18 mouse cellular contexts compared by ENCODE assay signal in genomic region chr6:38180669-38181068, GRCm38 (mm10). TPM values are rescaled to one million over a fixed set of nuclear protein-coding genes. Genes with fewer than 3 reads are reported as not detected.
DNase-seq lines count a peak whose midpoint lies in the region; ATAC-seq lines count a peak whose summit lies in the region.
"Had no signal": no experiment of that assay in that cellular context is flagged by ENCODE, and none has a peak within 500 bp of the region (broad histone marks: within the 10 kb centered on the region; RNA-seq: fewer than 3 reads in every experiment).

No protein-coding gene starts in this region.

- H3K4me1 ChIP-seq in heart, embryonic 14.5 days (ENCODE audit: control insufficient read depth in 2 of 2, insufficient read depth in 2 of 2, low read length in 2 of 2): no peaks in the 10 kb centered on the region; a peak in 1 of 4 replicates
- H3K4me1 ChIP-seq in limb, embryonic 10.5 days: peaks cover 12% of the 10 kb centered on the region

- intact Hi-C loops in heart, postnatal 36 days (cut with DNase I): no loop called here

- ATAC-seq in heart, embryonic 14.5 days (ENCODE audit: insufficient number of reproducible peaks, insufficient read depth, low FRiP score, low read depth): peak; percentile 56; the same call in 1 of the 2 replicates

- H3K36me3 ChIP-seq in heart, embryonic 14.5 days (ENCODE audit: control insufficient read depth, insufficient read depth, low read length): peaks cover 9% of the 10 kb centered on the region; the same call in 1 of the 2 replicates
- peaks cover 93% of the 10 kb centered on the region for H3K36me3 ChIP-seq in limb, embryonic 10.5 days

- no peak for DNase-seq in heart, postnatal 36 days
- peak; percentile 16 for DNase-seq in R1 (ENCODE audit: low read depth, low spot score)
- no peak for DNase-seq in limb, embryonic 10.5 days (ENCODE audit: low spot score)
- DNase-seq in lung, postnatal 14 days: peak; percentile 14
- DNase-seq in B cell, adult 2 months: no peak
- DNase-seq in ovary, postnatal 36 days (ENCODE audit: low spot score): no peak
- DNase-seq in adrenal gland, postnatal 14 days: no peak
- DNase-seq: adrenal gland, postnatal 25 days; cerebellum, postnatal 10 days; kidney, adult 11 months; thymus, postnatal 4 days had no signal

- H3K4me3 ChIP-seq in heart, embryonic 14.5 days (ENCODE audit: control insufficient read depth in 1 of 2, insufficient read depth in 1 of 2, low read depth in 1 of 2, low read length in 2 of 2): no peak overlapping the region
- H3K4me3 ChIP-seq in limb, embryonic 10.5 days: no peak overlapping the region
- H3K4me3 ChIP-seq: forebrain, embryonic 10.5 days; left cerebral cortex, adult 2 months; midbrain, embryonic 12.5 days had no signal

- H3K4me2 ChIP-seq in heart, embryonic 14.5 days (ENCODE audit: low read length): no peak overlapping the region
- H3K4me2 ChIP-seq: midbrain, embryonic 12.5 days had no signal

- no peak overlapping the region for H3K27ac ChIP-seq in heart, embryonic 14.5 days (replicated peaks in 1 of 2; ENCODE audit: control insufficient read depth in 1 of 2, insufficient read depth in 1 of 2, low read depth in 2 of 2, low read length in 2 of 2)
- peak overlapping the region; percentile 78; the same call in 1 of the 2 replicates for H3K27ac ChIP-seq in limb, embryonic 10.5 days
- H3K27ac ChIP-seq: forebrain, embryonic 10.5 days; left cerebral cortex, adult 2 months; liver, embryonic 14.5 days had no signal

- H3K9me3 ChIP-seq in heart, embryonic 14.5 days (ENCODE audit: control insufficient read depth, low read length): no peaks in the 10 kb centered on the region
- H3K9me3 ChIP-seq in limb, embryonic 10.5 days (replicated peaks): no peaks in the 10 kb centered on the region
- H3K9me3 ChIP-seq: forebrain, embryonic 10.5 days; midbrain, embryonic 12.5 days had no signal

- 54% methylated on average over 5 of the region's 5 CpGs for WGBS in heart, embryonic 14.5 days
- WGBS in limb, embryonic 10.5 days: 76% methylated on average over 5 of the region's 5 CpGs

- H3K27me3 ChIP-seq in heart, embryonic 14.5 days (ENCODE audit: control insufficient read depth, insufficient read depth, low read length): no peaks in the 10 kb centered on the region
- H3K27me3 ChIP-seq in limb, embryonic 10.5 days (ENCODE audit: low read depth, poor library complexity, severe bottlenecking): no peaks in the 10 kb centered on the region
- H3K27me3 ChIP-seq: midbrain, embryonic 12.5 days had no signal

- H3K9ac ChIP-seq in heart, embryonic 14.5 days (ENCODE audit: low read length): no peak overlapping the region
- H3K9ac ChIP-seq: liver, embryonic 14.5 days; midbrain, embryonic 12.5 days had no signal

RNA-seq across cellular contexts. Expression of gene Atp6v0a4, which starts 56.3 kb away (rescaled TPM):
- polyA plus RNA-seq in heart, embryonic 14.5 days (2014; fragmentation: Nextera tagmentation; extraction: Ambion mirVana): 0.38 TPM in 1 of 2 replicates, not detected in the other
- total RNA-seq in heart, postnatal 36 days (2021): 1 to 10 TPM; 1.9 to 2.1 TPM
- not detected in 2 replicates for polyA plus RNA-seq in limb, embryonic 10.5 days (2016; fragmentation: Nextera tagmentation; extraction: Ambion mirVana)
- 4.1 TPM in 2 replicates for total RNA-seq in adrenal gland, postnatal 14 days (2021)
- polyA plus RNA-seq: embryonic facial prominence, embryonic 11.5 days; forebrain, embryonic 10.5 days; hindbrain, embryonic 11.5 days; midbrain, embryonic 12.5 days had no signal

Comparison
In these comparisons a context has a peak if more than half of its experiments do, and no peak if none do; other contexts are left out.
1. DNase-seq: peak in R1 (single experiment) and lung, postnatal 14 days (single experiment); none in heart, postnatal 36 days (0 of 2), limb, embryonic 10.5 days (single experiment), B cell, adult 2 months (0 of 2), ovary, postnatal 36 days (single experiment) and adrenal gland, postnatal 14 days (single experiment).